Mouse (Mus musculus): ENCODE data around the gene Tbx6. TPM values are rescaled to one million over a fixed set of nuclear protein-coding genes. Genes with fewer than 3 reads are reported as not detected.
A peak's percentile ranks its signal among the peaks of the same experiment; 100 is the strongest.

Tbx6 gene
- polyA plus RNA-seq (2017; shearing (Covaris generic)): 1 to 10 TPM; 2.1 to 3.9 (median 3.7) TPM

- ATAC-seq: no peak
These were observed at the start of gene Tbx6 for GRCm38 (mm10) chr7:126780971-126781635. Gene Tbx6 (plus strand): TSS chr7:126781483.

GRCm38 (mm10) chr7:126736122-126736521, 45.2 kb upstream of the Tbx6 start:
- no peak for ATAC-seq

- no peak for ATAC-seq
These were observed 41.7 kb upstream of the Tbx6 start for GRCm38 (mm10) chr7:126739551-126739950.

GRCm38 (mm10) chr7:126740132-126740735, 41.0 kb upstream of the Tbx6 start:
- no peak for ATAC-seq

- ATAC-seq: no peak
These were observed 40.3 kb upstream of the Tbx6 start for GRCm38 (mm10) chr7:126740977-126741376.

- ATAC-seq: no peak
These were observed 39.8 kb upstream of the Tbx6 start for GRCm38 (mm10) chr7:126741452-126741851.

GRCm38 (mm10) chr7:126741964-126742482, 39.3 kb upstream of the Tbx6 start:
- no peak for ATAC-seq

GRCm38 (mm10) chr7:126746066-126746465, 35.2 kb upstream of the Tbx6 start:
- ATAC-seq: no peak

- no peak for ATAC-seq
These were observed 34.5 kb upstream of the Tbx6 start for GRCm38 (mm10) chr7:126746798-126747197.

- no peak for ATAC-seq
These were observed 32.5 kb upstream of the Tbx6 start for GRCm38 (mm10) chr7:126748824-126749223.

GRCm38 (mm10) chr7:126749582-126750343, 31.5 kb upstream of the Tbx6 start:
- no peak for ATAC-seq

- peak; percentile 61 for ATAC-seq
These were observed 26.4 kb upstream of the Tbx6 start for GRCm38 (mm10) chr7:126754866-126755265.

- ATAC-seq: no peak
These were observed 22.7 kb upstream of the Tbx6 start for GRCm38 (mm10) chr7:126758539-126758938.

GRCm38 (mm10) chr7:126759050-126759671, 22.1 kb upstream of the Tbx6 start, which contains the start of gene Mapk3:
Gene Mapk3 (plus strand): TSS chr7:126759601.
- peak; percentile 86 for ATAC-seq

- ATAC-seq: no peak
These were observed 21.5 kb upstream of the Tbx6 start for GRCm38 (mm10) chr7:126759672-126760390.

- no peak for ATAC-seq
These were observed 20.9 kb upstream of the Tbx6 start for GRCm38 (mm10) chr7:126760391-126760802.

GRCm38 (mm10) chr7:126760956-126761355, 20.3 kb upstream of the Tbx6 start:
- ATAC-seq: no peak

- ATAC-seq: no peak
These were observed 19.7 kb upstream of the Tbx6 start for GRCm38 (mm10) chr7:126761529-126762067.

GRCm38 (mm10) chr7:126762471-126763008, 18.7 kb upstream of the Tbx6 start:
- ATAC-seq: no peak

GRCm38 (mm10) chr7:126765540-126765939, 15.7 kb upstream of the Tbx6 start:
- no peak for ATAC-seq

- ATAC-seq: no peak
These were observed 15.1 kb upstream of the Tbx6 start, which contains the start of gene Gdpd3 for GRCm38 (mm10) chr7:126766201-126766600. Gene Gdpd3 (plus strand): TSS chr7:126766334.

Data from inflammation-experienced regulatory T-cells, adult 6 months (primary cell).